Mouse (Mus musculus): ENCODE results near the gene Gldc. TPM values are rescaled to one million over a fixed set of nuclear protein-coding genes. Genes with fewer than 3 reads are reported as not detected.

Gldc gene
- total RNA-seq, 2 experiments from 2014 or later = 0.11 TPM; not detected in 1

DNA sequence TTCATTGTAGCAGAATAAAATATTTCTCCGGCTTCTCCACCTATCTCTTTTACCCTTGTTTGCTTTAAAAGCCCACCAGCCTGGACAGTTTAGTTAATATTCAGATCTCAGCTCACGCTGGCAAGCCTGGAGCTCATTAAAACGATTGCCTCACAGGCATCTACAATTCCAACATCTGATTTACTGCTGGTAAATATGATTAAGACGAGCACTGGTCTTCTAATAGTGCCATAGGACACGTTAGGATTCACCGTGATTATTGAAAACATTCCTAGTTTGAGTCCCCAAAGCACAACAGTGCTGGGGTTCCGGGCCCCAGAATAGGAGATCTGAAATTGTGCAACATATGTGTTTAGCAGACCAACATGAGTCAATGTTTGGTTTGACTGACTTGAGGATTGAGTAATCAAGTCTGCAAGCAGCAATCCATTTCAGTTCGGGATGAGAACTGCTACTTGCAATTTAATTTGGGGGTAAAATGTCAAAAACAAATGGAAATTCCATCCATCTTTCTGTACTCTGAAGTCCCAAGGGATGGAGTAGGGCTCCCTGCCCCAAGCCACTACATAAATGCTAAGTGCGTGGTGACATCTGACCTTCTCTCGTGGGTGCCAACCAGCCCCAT is 67.9 kb downstream of the Gldc start:
- DNase-seq = no peak

DNA sequence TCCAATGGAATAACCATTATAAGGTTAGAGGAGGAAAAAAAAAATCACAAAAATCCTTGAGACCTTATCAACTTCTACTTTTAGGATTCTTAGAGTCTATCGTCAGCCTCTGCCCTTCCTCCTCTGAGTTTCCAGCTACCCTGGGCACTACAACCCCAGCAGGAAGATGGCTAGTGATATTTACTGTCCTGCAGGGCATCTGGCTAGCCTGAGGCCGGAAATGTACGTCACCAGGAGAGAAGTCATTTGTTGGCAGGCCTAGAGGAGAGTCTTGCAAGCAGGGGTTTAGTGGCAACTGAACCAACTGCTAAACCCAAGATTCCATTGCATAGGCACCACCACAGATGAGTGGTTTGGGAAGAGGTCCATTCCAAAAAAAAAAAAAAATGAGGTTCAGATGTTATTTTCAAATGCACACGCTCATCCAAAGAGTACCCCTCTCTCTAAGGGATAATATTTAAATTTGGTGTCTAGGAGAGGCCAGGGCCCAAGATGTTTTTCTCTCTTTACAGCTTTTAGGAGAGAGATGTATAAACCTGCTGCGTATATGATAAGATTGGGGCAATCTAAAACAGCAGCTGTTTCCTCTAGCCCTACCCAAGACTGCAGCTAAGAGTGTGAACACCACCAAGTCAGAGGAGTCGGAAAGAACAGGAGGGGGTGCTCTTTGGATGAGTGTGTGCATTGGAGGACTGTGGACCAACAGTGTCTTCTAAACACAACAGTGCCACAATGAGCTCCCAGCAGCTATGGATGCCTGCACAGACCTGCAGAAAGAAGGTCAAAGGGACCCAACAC is 70.0 kb downstream of the Gldc start:
- no peak for DNase-seq

DNA sequence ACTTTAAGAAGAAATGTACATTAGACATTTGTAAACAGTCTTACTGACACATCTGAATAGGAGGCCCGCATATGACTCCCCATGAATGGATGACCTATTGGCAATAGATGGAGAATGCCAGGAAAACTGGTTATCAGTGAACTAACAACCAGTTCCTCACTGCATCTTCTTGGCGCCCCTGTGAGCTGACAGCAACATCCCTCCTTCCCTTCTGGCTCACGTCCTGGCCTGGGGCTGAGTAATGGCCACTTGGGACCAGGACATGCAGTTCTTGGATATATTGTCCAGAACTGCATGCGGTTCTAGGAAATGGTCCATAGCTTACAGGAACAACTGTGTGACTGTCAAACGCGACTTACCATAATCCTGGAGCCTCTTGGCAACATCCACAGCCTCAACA is 72.6 kb downstream of the Gldc start:
- peak; percentile 13 for DNase-seq

DNA sequence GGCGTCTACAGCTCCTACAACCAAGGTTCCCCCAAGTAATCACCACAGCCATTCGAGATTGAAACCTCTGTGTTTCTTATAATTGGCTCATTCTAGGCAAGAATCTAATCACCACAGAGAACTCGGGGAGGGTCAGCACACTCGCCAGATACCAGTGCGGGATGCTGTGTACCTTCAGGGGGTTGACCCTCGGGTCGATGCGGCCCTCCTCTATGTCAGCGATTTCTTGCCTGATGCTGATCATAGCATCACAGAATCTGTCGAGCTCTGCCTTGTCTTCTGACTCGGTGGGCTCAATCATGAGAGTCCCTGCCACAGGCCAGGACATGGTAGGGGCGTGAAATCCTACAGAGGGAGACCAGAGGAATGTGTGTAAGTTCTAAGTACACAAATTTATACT is 74.7 kb downstream of the Gldc start:
- no peak for DNase-seq

DNA sequence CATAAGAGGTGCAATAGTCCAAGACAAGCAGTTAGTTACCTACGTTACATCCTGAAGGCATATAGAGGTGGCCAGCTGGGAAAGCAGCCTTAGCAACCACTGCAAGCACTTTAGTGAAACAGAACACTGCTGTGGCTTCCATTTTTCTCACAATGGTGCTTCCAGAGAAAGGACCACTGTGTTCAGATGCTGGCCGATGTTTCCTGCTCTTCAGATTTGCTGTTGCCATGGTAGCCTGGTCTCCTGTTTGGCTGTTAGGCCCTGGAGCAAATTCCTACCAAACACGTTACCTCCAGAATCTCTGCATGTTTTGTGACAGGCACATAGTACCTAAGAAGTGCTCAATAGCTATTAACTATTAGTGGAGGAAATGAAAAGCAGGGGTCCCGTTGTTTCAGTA is 78.2 kb downstream of the Gldc start:
- no peak for DNase-seq

DNA sequence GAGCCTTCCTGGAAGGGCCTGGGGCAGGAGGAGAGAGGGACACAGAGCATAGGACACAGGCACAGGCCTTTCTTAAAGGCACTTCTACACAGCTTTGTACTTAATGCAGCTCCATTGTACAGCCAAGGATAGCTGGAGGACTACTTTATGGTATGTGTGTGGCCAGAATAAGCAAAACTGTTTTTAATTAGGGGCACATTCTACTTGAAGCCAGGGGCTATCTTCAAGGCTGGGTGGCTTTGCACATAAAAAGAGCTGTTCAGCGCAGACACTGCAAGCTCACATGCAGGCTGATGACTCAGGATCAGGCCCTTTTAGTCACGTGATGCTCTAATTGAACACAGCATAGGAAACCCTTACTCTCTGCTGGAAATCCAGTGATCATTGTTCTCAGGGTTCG is 79.0 kb downstream of the Gldc start:
- no peak for DNase-seq

DNA sequence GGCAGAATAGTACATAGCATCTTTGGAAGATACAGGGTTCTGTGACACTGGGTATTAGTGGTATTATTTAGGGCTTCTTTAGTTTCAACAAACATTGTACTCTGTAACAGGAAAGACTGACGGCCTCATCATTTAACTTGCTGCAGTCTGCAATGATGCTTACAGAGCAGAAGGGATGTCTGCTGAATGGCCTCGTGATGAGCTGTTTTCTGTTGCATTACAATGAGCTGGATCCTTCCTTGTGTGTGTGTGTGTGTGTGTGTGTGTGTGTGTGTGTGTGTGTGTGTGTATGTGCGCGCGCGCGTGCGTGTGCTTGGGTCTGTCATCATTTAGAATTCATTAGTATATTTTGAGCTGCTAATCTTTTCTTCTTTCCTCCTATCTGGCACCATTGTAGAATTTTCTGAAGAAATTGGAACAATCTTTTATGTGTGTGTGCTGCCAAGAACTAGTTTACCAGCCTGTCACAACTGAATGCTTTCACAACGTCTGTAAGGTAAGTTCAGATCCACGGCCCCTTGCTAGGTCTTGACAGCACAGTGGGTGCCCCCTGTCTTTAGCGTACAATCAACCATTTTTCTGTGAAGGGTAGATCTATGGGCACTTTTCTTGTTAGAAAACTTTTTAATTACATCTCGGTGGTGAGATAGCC is 83.5 kb downstream of the Gldc start:
- no peak for DNase-seq

DNA sequence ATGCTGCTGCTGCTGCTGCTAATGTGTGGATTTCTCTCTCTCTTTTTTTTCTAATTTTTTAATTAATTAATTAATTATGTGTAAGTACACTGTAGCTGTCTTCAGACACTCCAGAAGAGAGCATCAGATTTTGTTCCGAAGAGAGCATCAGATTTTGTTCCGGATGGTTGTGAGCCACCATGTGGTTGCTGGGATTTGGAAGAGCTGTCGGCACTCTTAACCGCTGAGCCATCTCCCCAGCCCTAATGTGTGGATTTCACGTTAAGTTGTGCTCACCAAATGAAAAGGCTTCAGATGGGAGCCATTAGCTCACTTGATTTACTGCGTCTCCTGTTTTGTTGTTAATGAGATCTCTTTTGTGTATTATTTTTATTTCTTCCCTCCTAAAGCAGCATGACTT is 85.1 kb downstream of the Gldc start:
- DNase-seq = no peak

DNA sequence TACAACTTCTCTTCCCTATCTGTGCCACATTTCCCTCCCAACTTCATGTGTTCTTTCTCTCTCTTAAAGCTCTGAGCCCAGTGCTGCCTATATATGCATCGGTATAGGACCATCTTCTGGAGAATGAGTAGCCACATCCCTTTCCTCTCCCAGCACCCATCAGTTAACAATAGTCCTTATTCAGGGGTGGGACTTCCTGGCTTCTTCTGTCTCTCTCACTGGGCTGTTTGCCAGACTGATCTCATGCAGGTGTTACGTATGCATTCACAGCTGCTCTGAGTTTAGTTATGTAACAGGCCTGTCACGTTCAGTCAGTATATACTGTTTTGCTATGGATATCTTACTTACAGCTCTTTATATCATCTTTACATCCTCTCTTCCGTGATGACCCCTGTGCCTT is 109.4 kb downstream of the Gldc start:
- DNase-seq = no peak

DNA sequence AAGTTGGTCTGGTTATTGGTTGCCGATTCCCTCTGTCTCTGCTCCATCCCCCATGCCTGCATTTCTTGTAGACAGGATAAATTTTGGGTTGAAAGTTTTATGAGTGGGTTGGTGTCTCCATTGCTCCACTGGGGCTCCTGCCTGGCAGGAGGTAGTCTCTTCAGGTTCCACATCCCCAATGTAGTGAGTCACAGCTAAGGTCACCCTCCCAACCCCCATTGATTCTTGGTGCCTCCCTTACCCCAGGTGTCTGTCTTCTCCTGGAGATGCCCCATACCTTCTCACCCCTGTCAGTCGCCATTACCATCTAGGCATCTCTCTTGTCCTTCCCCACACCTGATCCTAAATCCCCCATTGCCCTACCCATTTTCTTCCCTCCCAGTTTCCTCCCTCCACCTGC is 121.0 kb downstream of the Gldc start:
- DNase-seq = no peak

DNA sequence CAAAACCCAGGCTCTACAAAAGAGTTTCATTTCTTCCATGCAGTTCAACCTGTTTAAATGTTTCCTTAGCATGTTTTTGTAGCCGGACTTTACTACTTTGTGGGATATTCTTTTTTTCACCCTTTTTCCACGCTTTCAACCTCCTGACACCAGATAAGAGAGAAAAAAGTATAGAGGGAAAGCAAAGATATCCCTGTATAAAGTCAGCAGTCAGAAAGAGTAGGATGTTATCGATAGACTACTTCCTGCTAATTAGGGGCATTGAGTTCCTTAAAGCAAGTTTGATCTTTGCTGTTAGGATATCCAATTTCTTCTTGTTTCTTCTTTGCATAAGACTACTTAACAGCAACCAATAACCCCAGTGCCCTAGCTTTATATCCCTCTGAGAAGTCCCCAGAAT is 123.8 kb downstream of the Gldc start:
- no peak for DNase-seq

DNA sequence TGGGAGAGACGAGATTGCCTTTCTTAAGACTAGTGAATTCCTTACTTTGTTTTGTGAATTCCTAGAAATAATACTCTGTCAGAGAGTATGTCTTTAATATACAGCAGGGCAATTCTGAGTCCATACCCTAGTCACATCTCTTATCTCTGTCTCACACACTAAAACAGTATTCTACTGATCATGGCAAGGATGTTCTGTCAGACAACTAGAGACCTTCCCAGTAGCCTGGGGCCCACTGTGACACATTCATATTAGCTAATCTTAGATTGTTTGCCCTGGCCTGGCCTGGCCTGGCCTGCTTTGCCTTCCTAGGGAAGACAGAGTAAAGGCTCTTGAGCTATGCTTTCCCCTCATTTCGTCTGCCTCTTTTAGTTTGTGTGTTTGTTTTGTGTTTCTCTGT is 124.6 kb downstream of the Gldc start:
- no peak for DNase-seq

Other genes with a start within 250 kb of the Gldc start
- gene Trpd52l3, start 171.6 kb downstream of the Gldc start, total RNA-seq (2021) = not detected
- 10 to 100 TPM; 13.3 to 14.3 TPM for gene Uhrf2, start 144.9 kb downstream of the Gldc start, total RNA-seq (2021)
- gene Mbl2, start 57.5 kb upstream of the Gldc start, total RNA-seq (2021) = not detected

All from gastrocnemius, postnatal 25 days (tissue).